ENCODE assay signal across 12 mouse cellular contexts in the genomic region with DNA sequence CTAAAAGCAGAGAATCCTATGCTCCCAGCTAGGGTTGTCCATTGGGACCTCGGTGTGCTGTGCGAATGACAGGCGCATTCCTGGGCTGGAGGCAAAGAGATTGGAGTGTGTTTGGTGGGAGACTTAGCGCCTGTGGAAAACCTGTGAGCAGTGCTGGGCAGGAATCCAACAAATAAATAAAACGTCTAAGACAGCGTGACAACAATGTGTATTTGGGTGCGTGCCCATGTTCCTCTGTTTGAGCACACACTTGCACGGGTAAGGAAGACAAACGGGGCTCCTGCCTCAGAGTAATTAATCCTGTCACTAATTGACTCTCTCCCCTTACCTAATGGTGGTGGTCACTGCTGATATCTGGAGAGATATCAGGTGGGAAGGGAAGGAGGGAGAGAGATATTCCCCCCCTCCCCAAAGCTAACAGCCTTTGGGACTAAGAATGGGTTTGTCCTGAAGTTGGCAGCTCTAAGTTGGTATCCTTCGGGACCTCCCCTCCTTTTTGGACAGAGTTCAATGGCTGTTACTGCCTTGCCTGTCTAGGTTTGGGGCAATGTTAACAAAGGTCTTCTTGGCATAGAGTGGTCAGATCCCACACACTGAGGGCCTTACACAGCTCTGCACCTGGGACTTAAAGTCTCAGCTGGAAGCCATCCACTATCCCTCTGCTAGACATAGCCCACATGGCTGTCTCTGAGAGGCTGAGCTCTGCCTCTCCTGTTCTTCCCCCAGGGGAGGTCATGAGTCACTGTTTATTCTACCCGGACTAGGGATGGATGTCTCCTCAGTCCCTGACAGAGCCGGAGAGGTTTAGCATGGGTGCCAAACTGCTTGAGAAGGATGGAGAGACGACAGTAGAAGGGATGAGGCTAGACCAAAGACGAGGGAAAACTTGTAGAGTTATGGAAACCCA. TPM values are rescaled to one million over a fixed set of nuclear protein-coding genes. Genes with fewer than 3 reads are reported as not detected.
DNase-seq lines count a peak whose midpoint lies in the region; ATAC-seq lines count a peak whose summit lies in the region.
"Had no signal": no experiment of that assay in that cellular context is flagged by ENCODE, and none has a peak within 500 bp of the region (broad histone marks: within the 10 kb centered on the region; RNA-seq: fewer than 3 reads in every experiment).

No protein-coding gene starts in this region.

- H3K27ac ChIP-seq in forebrain, embryonic 13.5 days, result no peak overlapping the region
- no peak overlapping the region for H3K27ac ChIP-seq in forebrain, embryonic 11.5 days (ENCODE audit: low read depth, low read length)
- H3K27ac ChIP-seq in hindbrain, embryonic 15.5 days (replicated peaks), result peak overlapping the region; percentile 85
- H3K27ac ChIP-seq: heart, adult 2 months had no signal

- H3K9ac ChIP-seq in forebrain, embryonic 13.5 days, result no peak overlapping the region
- H3K9ac ChIP-seq in forebrain, embryonic 11.5 days (ENCODE audit: low read length), result no peak overlapping the region
- H3K9ac ChIP-seq in hindbrain, embryonic 15.5 days, result peak overlapping the region; percentile 43

- 0 out of 2 replicates have a peak overlapping the region, but pooled peaks have one; percentile 12 for H3K4me3 ChIP-seq in forebrain, embryonic 13.5 days
- H3K4me3 ChIP-seq in forebrain, embryonic 11.5 days (ENCODE audit: low read depth, low read length), result no peak overlapping the region
- peak overlapping the region; percentile 51 for H3K4me3 ChIP-seq in hindbrain, embryonic 15.5 days
- H3K4me3 ChIP-seq: heart, adult 2 months had no signal

- ATAC-seq in forebrain, embryonic 13.5 days, result peak; percentile 34; the same call in 1 of the 2 replicates
- ATAC-seq in forebrain, embryonic 11.5 days (replicated peaks; ENCODE audit: low FRiP score), result no peak
- ATAC-seq in hindbrain, embryonic 15.5 days (ENCODE audit: low FRiP score, low read depth), result no peak
- ATAC-seq: CD4-positive, CD25-positive, alpha-beta regulatory T cell, adult 4 months had no signal

- no peaks in the 10 kb centered on the region for H3K9me3 ChIP-seq in forebrain, embryonic 13.5 days (replicated peaks)
- H3K9me3 ChIP-seq in forebrain, embryonic 11.5 days (ENCODE audit: control insufficient read depth, low read length), result no peaks in the 10 kb centered on the region
- no peaks in the 10 kb centered on the region for H3K9me3 ChIP-seq in hindbrain, embryonic 15.5 days

- H3K4me2 ChIP-seq in forebrain, embryonic 13.5 days, result no peak overlapping the region
- H3K4me2 ChIP-seq in forebrain, embryonic 11.5 days (ENCODE audit: low read depth, low read length, severe bottlenecking), result no peak overlapping the region
- H3K4me2 ChIP-seq in hindbrain, embryonic 15.5 days, result peak overlapping the region; percentile 66

- intact Hi-C loops in left cerebral cortex, postnatal 14 days (cut with DNase I), result loop anchor here (5.0 kb wide), 1 partner anchor 192 kb away; no protein-coding TSS in a partner anchor

- H3K36me3 ChIP-seq in forebrain, embryonic 13.5 days (ENCODE audit: poor library complexity, severe bottlenecking), result no peaks in the 10 kb centered on the region
- no peaks in the 10 kb centered on the region for H3K36me3 ChIP-seq in forebrain, embryonic 11.5 days (ENCODE audit: control insufficient read depth, insufficient read depth, low read length)
- H3K36me3 ChIP-seq in hindbrain, embryonic 15.5 days, result no peaks in the 10 kb centered on the region

- no peak for DNase-seq in forebrain, embryonic 11.5 days (ENCODE audit: low spot score)
- peak; percentile 84 for DNase-seq in MN1 (ENCODE audit: low spot score)
- DNase-seq in lung, postnatal 25 days (ENCODE audit: low spot score), result peak; percentile 24
- DNase-seq in urinary bladder, adult 2 months (ENCODE audit: low spot score), result no peak
- no peak for DNase-seq in left cerebral cortex, postnatal 14 days (ENCODE audit: low spot score in 2 of 2)
- DNase-seq in layer of hippocampus, adult 18-20 months (ENCODE audit: low spot score in 2 of 2), result no peak
- DNase-seq: heart, adult 2 months; right cerebral cortex, postnatal 4 days had no signal

- peaks cover 100% of the 10 kb centered on the region for H3K27me3 ChIP-seq in forebrain, embryonic 13.5 days
- peaks cover 85% of the 10 kb centered on the region for H3K27me3 ChIP-seq in forebrain, embryonic 11.5 days (ENCODE audit: control insufficient read depth, insufficient read depth, low read length)
- peaks cover 19% of the 10 kb centered on the region for H3K27me3 ChIP-seq in hindbrain, embryonic 15.5 days

- WGBS in forebrain, embryonic 13.5 days, result 7% methylated on average over 14 of the region's 14 CpGs
- WGBS in forebrain, embryonic 11.5 days, result 12% methylated on average over 14 of the region's 14 CpGs
- 8% methylated on average over 14 of the region's 14 CpGs for WGBS in hindbrain, embryonic 15.5 days

- peaks cover 33% of the 10 kb centered on the region for H3K4me1 ChIP-seq in forebrain, embryonic 13.5 days
- peaks cover 10% of the 10 kb centered on the region; the same call in 1 of the 2 replicates for H3K4me1 ChIP-seq in forebrain, embryonic 11.5 days (replicated peaks; ENCODE audit: control insufficient read depth, insufficient read depth, low read length)
- H3K4me1 ChIP-seq in hindbrain, embryonic 15.5 days (replicated peaks), result peaks cover 42% of the 10 kb centered on the region

RNA-seq across cellular contexts. Expression of gene Lhx1, which starts 4.7 kb away (rescaled TPM):
- 7.6 and 8.2 TPM in 2 replicates for polyA plus RNA-seq in forebrain, embryonic 13.5 days (2015; fragmentation: Nextera tagmentation; extraction: Ambion mirVana)
- 9.4 and 10.9 TPM in 2 replicates for polyA plus RNA-seq in forebrain, embryonic 11.5 days (2014; fragmentation: Nextera tagmentation; extraction: Ambion mirVana)
- polyA plus RNA-seq in hindbrain, embryonic 15.5 days (2015; fragmentation: Nextera tagmentation; extraction: Ambion mirVana), result 37.5 and 54.5 TPM in 2 replicates
- not detected in 2 replicates for polyA plus RNA-seq in urinary bladder, adult 2 months (2012; rRNA removed)
- under 1 TPM; 0.13 to 0.15 TPM for total RNA-seq in left cerebral cortex, postnatal 14 days (2021)
- under 1 TPM; 0.27 to 0.28 TPM for total RNA-seq in layer of hippocampus, adult 18-20 months (2021)
- total RNA-seq: adrenal gland, adult 18-20 months; heart, adult 2 months had no signal
- polyA plus RNA-seq: CD4-positive, CD25-positive, alpha-beta regulatory T cell, adult 4 months; heart, adult 2 months had no signal

RNA-seq across cellular contexts. Expression of gene Aatf, which starts 16.7 kb away (rescaled TPM):
- polyA plus RNA-seq in forebrain, embryonic 13.5 days (2015; fragmentation: Nextera tagmentation; extraction: Ambion mirVana), result 51.4 and 53.4 TPM in 2 replicates
- 53.6 and 54.8 TPM in 2 replicates for polyA plus RNA-seq in forebrain, embryonic 11.5 days (2014; fragmentation: Nextera tagmentation; extraction: Ambion mirVana)
- polyA plus RNA-seq in hindbrain, embryonic 15.5 days (2015; fragmentation: Nextera tagmentation; extraction: Ambion mirVana), result 50.8 and 53.3 TPM in 2 replicates
- polyA plus RNA-seq in urinary bladder, adult 2 months (2012; rRNA removed), result 6.2 and 9.8 TPM in 2 replicates
- 10 to 100 TPM; 17.3 to 18.3 TPM for total RNA-seq in left cerebral cortex, postnatal 14 days (2021)
- 10 to 100 TPM; 21.5 to 21.6 TPM for total RNA-seq in layer of hippocampus, adult 18-20 months (2021)

Comparison
In these comparisons a context has a peak if more than half of its experiments do, and no peak if none do; other contexts are left out.
1. DNase-seq: peak in MN1 (single experiment) and lung, postnatal 25 days (single experiment); none in forebrain, embryonic 11.5 days (single experiment), urinary bladder, adult 2 months (single experiment), left cerebral cortex, postnatal 14 days (0 of 2) and layer of hippocampus, adult 18-20 months (0 of 2).